32 mouse cellular contexts compared by ENCODE assay signal in the genomic region with DNA sequence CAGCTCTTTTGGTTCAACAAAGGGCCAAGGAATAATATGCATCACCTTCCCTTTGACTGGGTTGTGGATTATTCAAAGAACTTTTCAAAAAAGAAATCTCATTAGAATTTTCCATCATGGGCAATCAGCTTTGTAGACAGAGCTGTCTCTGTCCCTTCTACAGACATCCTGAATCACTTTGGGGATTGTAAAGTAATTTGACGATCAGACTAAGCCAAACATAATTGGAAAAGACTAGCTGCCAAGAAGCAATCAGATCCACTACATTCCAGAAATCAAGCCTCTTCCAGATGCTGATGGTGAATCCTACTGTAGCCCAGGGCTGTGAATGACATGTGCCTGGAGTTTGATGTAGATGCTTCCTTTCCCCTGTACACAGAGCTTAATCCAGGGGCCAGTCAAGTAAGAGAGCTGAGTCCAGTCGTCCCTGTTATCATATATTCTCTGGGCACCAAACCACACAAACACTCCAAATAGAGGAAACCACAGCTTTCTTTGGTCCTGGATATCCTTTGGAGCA. TPM values are rescaled to one million over a fixed set of nuclear protein-coding genes. Genes with fewer than 3 reads are reported as not detected.
DNase-seq lines count a peak whose midpoint lies in the region; ATAC-seq and TF ChIP-seq lines count a peak whose summit lies in the region.
"Had no signal": no experiment of that assay in that cellular context is flagged by ENCODE, and none has a peak within 500 bp of the region (broad histone marks: within the 10 kb centered on the region; RNA-seq: fewer than 3 reads in every experiment).

No protein-coding gene starts in this region.

- H3K4me2 ChIP-seq in limb, embryonic 14.5 days (replicated peaks; ENCODE audit: low read depth, low read length, severe bottlenecking): no peak overlapping the region
- H3K4me2 ChIP-seq in embryonic facial prominence, embryonic 12.5 days (replicated peaks): no peak overlapping the region
- H3K4me2 ChIP-seq in embryonic facial prominence, embryonic 15.5 days (replicated peaks): no peak overlapping the region
- H3K4me2 ChIP-seq: forebrain, embryonic 13.5 days; heart, embryonic 13.5 days; hindbrain, embryonic 14.5 days had no signal

- peaks cover 7% of the 10 kb centered on the region; the same call in 1 of the 2 replicates for H3K4me1 ChIP-seq in limb, embryonic 14.5 days (ENCODE audit: control insufficient read depth, insufficient read depth, low read length)
- no peaks in the 10 kb centered on the region for H3K4me1 ChIP-seq in limb, embryonic 10.5 days
- H3K4me1 ChIP-seq in embryonic facial prominence, embryonic 12.5 days: no peaks in the 10 kb centered on the region
- peaks cover 16% of the 10 kb centered on the region for H3K4me1 ChIP-seq in embryonic facial prominence, embryonic 15.5 days
- H3K4me1 ChIP-seq: forebrain, embryonic 13.5 days; heart, embryonic 10.5 days; heart, embryonic 13.5 days had no signal

- H3K27me3 ChIP-seq in limb, embryonic 14.5 days (ENCODE audit: control insufficient read depth, insufficient read depth, low read length): no peaks in the 10 kb centered on the region
- no peaks in the 10 kb centered on the region for H3K27me3 ChIP-seq in limb, embryonic 10.5 days (ENCODE audit: low read depth, poor library complexity, severe bottlenecking)
- H3K27me3 ChIP-seq in embryonic facial prominence, embryonic 12.5 days: no peaks in the 10 kb centered on the region
- no peaks in the 10 kb centered on the region for H3K27me3 ChIP-seq in embryonic facial prominence, embryonic 15.5 days
- H3K27me3 ChIP-seq: CH12.LX; forebrain, embryonic 13.5 days; heart, embryonic 13.5 days had no signal

- WGBS in limb, embryonic 14.5 days: 52% methylated on average over 2 of the region's 2 CpGs
- 72% methylated on average over 2 of the region's 2 CpGs for WGBS in limb, embryonic 10.5 days
- 38% methylated on average over 2 of the region's 2 CpGs for WGBS in embryonic facial prominence, embryonic 12.5 days
- 8% methylated on average over 2 of the region's 2 CpGs for WGBS in embryonic facial prominence, embryonic 15.5 days

- H3K4me3 ChIP-seq in limb, embryonic 14.5 days (replicated peaks; ENCODE audit: low read length): no peak overlapping the region
- no peak overlapping the region for H3K4me3 ChIP-seq in limb, embryonic 10.5 days
- no peak overlapping the region for H3K4me3 ChIP-seq in embryonic facial prominence, embryonic 12.5 days
- no peak overlapping the region for H3K4me3 ChIP-seq in embryonic facial prominence, embryonic 15.5 days (replicated peaks)
- H3K4me3 ChIP-seq: erythroblast, embryonic 14.5 days; forebrain, embryonic 13.5 days; heart, adult 2 months; heart, embryonic 10.5 days; heart, embryonic 13.5 days had no signal

- no peak for TF ChIP-seq CTCF in brain, embryonic 14.5 days (IDR thresholded peaks at IDR 0.05; ENCODE audit: borderline replicate concordance, extremely low read depth, insufficient read depth, insufficient read length)

- DNase-seq in limb, embryonic 14.5 days (ENCODE audit: low spot score): peak; percentile 29
- DNase-seq in limb, embryonic 10.5 days (ENCODE audit: low spot score): no peak
- DNase-seq in brain, embryonic 14.5 days (ENCODE audit: low read depth): peak; percentile 25
- DNase-seq in lung, postnatal 25 days (ENCODE audit: low spot score): no peak
- DNase-seq in layer of hippocampus, adult 18-20 months (ENCODE audit: low spot score in 2 of 2): no peak
- DNase-seq in kidney, postnatal 4 days: no peak
- DNase-seq: adrenal gland, adult 2 months; adrenal gland, postnatal 14 days; B cell, adult 2 months; cerebellum, adult 11-12 months; cerebellum, adult 8-10 months; cerebellum, postnatal 10 days; cerebellum, postnatal 36 days; embryo, embryonic 11 days; forebrain, postnatal 0 days; gastrocnemius, postnatal 25 days; heart, adult 2 months; heart, postnatal 14 days; heart, postnatal 4 days had no signal

- no peaks in the 10 kb centered on the region for H3K36me3 ChIP-seq in limb, embryonic 14.5 days (ENCODE audit: control insufficient read depth, insufficient read depth, low read length)
- H3K36me3 ChIP-seq in limb, embryonic 10.5 days: no peaks in the 10 kb centered on the region
- H3K36me3 ChIP-seq in embryonic facial prominence, embryonic 12.5 days: no peaks in the 10 kb centered on the region
- no peaks in the 10 kb centered on the region for H3K36me3 ChIP-seq in embryonic facial prominence, embryonic 15.5 days
- H3K36me3 ChIP-seq: G1E; heart, embryonic 10.5 days; heart, embryonic 13.5 days had no signal

- ATAC-seq in limb, embryonic 14.5 days (ENCODE audit: low FRiP score, low read depth): no peak
- 0 out of 2 replicates have a peak, but pooled peaks have one; percentile 52 for ATAC-seq in embryonic facial prominence, embryonic 12.5 days (ENCODE audit: insufficient number of reproducible peaks, insufficient read depth, low FRiP score, low TSS enrichment)
- ATAC-seq in embryonic facial prominence, embryonic 15.5 days (ENCODE audit: insufficient number of reproducible peaks, low FRiP score, low TSS enrichment, low read depth): peak; percentile 80
- ATAC-seq: forebrain, embryonic 13.5 days; forebrain, postnatal 0 days; hindbrain, postnatal 0 days; inflammation-experienced regulatory T-cells, adult 6 months; intestine, embryonic 16.5 days had no signal

- no peaks in the 10 kb centered on the region for H3K9me3 ChIP-seq in limb, embryonic 14.5 days (ENCODE audit: control insufficient read depth, low read length)
- no peaks in the 10 kb centered on the region for H3K9me3 ChIP-seq in limb, embryonic 10.5 days (replicated peaks)
- H3K9me3 ChIP-seq in embryonic facial prominence, embryonic 12.5 days: no peaks in the 10 kb centered on the region
- no peaks in the 10 kb centered on the region for H3K9me3 ChIP-seq in embryonic facial prominence, embryonic 15.5 days (replicated peaks)
- H3K9me3 ChIP-seq: forebrain, embryonic 13.5 days; G1E; heart, embryonic 10.5 days; heart, embryonic 13.5 days had no signal

- TF ChIP-seq POLR2A in limb, embryonic 14.5 days (IDR thresholded peaks at IDR 0.05; ENCODE audit: borderline replicate concordance, extremely low read depth, insufficient read depth, insufficient read length): no peak
- no peak for TF ChIP-seq POLR2A in brain, embryonic 14.5 days (IDR thresholded peaks at IDR 0.05; ENCODE audit: borderline replicate concordance, extremely low read depth, insufficient read depth, insufficient read length, poor library complexity, severe bottlenecking)

- no peak overlapping the region for H3K27ac ChIP-seq in limb, embryonic 14.5 days (replicated peaks; ENCODE audit: low read depth, low read length)
- no peak overlapping the region for H3K27ac ChIP-seq in limb, embryonic 10.5 days
- no peak overlapping the region; the same call in 1 of the 2 replicates for H3K27ac ChIP-seq in embryonic facial prominence, embryonic 12.5 days
- H3K27ac ChIP-seq in embryonic facial prominence, embryonic 15.5 days (replicated peaks): peak overlapping the region; percentile 48; the same call in 1 of the 2 replicates
- H3K27ac ChIP-seq: forebrain, embryonic 13.5 days; heart, adult 2 months; heart, embryonic 10.5 days; heart, embryonic 13.5 days; hindbrain, embryonic 14.5 days; hindbrain, postnatal 0 days had no signal

- H3K9ac ChIP-seq in limb, embryonic 14.5 days (ENCODE audit: low read depth, low read length, severe bottlenecking): no peak overlapping the region
- H3K9ac ChIP-seq in embryonic facial prominence, embryonic 12.5 days: no peak overlapping the region
- H3K9ac ChIP-seq in embryonic facial prominence, embryonic 15.5 days: no peak overlapping the region
- H3K9ac ChIP-seq: forebrain, embryonic 13.5 days; forebrain, postnatal 0 days; heart, embryonic 13.5 days; hindbrain, embryonic 14.5 days had no signal

RNA-seq across cellular contexts. Expression of a gene that starts 1.0 kb away (rescaled TPM):
- 1.1 TPM in 2 replicates for polyA plus RNA-seq in limb, embryonic 14.5 days (2012; rRNA removed)
- 0.59 and 1.3 TPM in 2 replicates for polyA plus RNA-seq in limb, embryonic 14.5 days (2014; fragmentation: Nextera tagmentation; extraction: Ambion mirVana)
- 0.19 TPM in 1 of 2 replicates, not detected in the other for polyA plus RNA-seq in limb, embryonic 10.5 days (2016; fragmentation: Nextera tagmentation; extraction: Ambion mirVana)
- polyA plus RNA-seq in brain, embryonic 14.5 days (2012; rRNA removed): 0.08 and 0.14 TPM in 2 replicates
- polyA plus RNA-seq in embryonic facial prominence, embryonic 12.5 days (2016; fragmentation: Nextera tagmentation; extraction: Ambion mirVana): 0.23 and 0.32 TPM in 2 replicates
- 1.6 and 1.8 TPM in 2 replicates for polyA plus RNA-seq in embryonic facial prominence, embryonic 15.5 days (2015; fragmentation: Nextera tagmentation; extraction: Ambion mirVana)
- 1 to 10 TPM; 1.3 to 1.5 TPM for total RNA-seq in layer of hippocampus, adult 18-20 months (2021)
- total RNA-seq: CH12.LX had no signal
- polyA plus RNA-seq: adrenal gland, adult 2 months; erythroblast, embryonic 14.5 days; G1E; heart, embryonic 13.5 days; hindbrain, embryonic 11.5 days; inflammation-experienced regulatory T-cells, adult 6 months had no signal

RNA-seq across cellular contexts. Expression of a gene that starts 49.6 kb away (rescaled TPM):
- polyA plus RNA-seq in limb, embryonic 14.5 days (2012; rRNA removed): 111 TPM in 2 replicates
- 122 and 128 TPM in 2 replicates for polyA plus RNA-seq in limb, embryonic 14.5 days (2014; fragmentation: Nextera tagmentation; extraction: Ambion mirVana)
- polyA plus RNA-seq in limb, embryonic 10.5 days (2016; fragmentation: Nextera tagmentation; extraction: Ambion mirVana): 24.3 and 46.5 TPM in 2 replicates
- 3.1 and 4.1 TPM in 2 replicates for polyA plus RNA-seq in brain, embryonic 14.5 days (2012; rRNA removed)
- 39.3 and 56.8 TPM in 2 replicates for polyA plus RNA-seq in embryonic facial prominence, embryonic 12.5 days (2016; fragmentation: Nextera tagmentation; extraction: Ambion mirVana)
- polyA plus RNA-seq in embryonic facial prominence, embryonic 15.5 days (2015; fragmentation: Nextera tagmentation; extraction: Ambion mirVana): 101 and 112 TPM in 2 replicates
- 1 to 10 TPM; 2.6 to 2.9 TPM for total RNA-seq in layer of hippocampus, adult 18-20 months (2021)
- total RNA-seq: CH12.LX, G1E had no signal
- polyA plus RNA-seq: erythroblast, embryonic 14.5 days; G1E; inflammation-experienced regulatory T-cells, adult 6 months had no signal

Comparison
In these comparisons a context has a peak if more than half of its experiments do, and no peak if none do; other contexts are left out.
1. DNase-seq: peak in limb, embryonic 14.5 days (single experiment) and brain, embryonic 14.5 days (single experiment); none in limb, embryonic 10.5 days (single experiment), lung, postnatal 25 days (single experiment), layer of hippocampus, adult 18-20 months (0 of 2) and kidney, postnatal 4 days (0 of 2).